Mouse (Mus musculus) stomach, postnatal 0 days (tissue): ENCODE measurements around the gene Mixl1. TPM values are rescaled to one million over a fixed set of nuclear protein-coding genes. Genes with fewer than 3 reads are reported as not detected.

ENCODE experiments used
- ATAC-seq: fragments of 200-750 bp; cut with Nextera tagmentation; 2 replicates; pipeline ENCODE4 v1.8.0; 2017; ENCODE audit not compliant: low FRiP score, low TSS enrichment
- DNase-seq: peaks from one replicate; pipeline ENCODE4 v3.0.0-alpha.2; 2016; ENCODE audit warnings: low spot score
- H3K27ac ChIP-seq: fragments of 300-500 bp; sonication (generic); replicated peaks from 2 replicates; pipeline ENCODE4 v1.5.1; 2014; ENCODE audit warnings: mild to moderate bottlenecking, control low read depth
- H3K27me3 ChIP-seq: fragments of 300-500 bp; sonication (generic); 2 replicates; pipeline ENCODE4 v1.6.1; 2014; ENCODE audit warnings: low read length; ENCODE audit not compliant: control insufficient read depth, insufficient read depth
- H3K36me3 ChIP-seq: fragments of 300-500 bp; sonication (generic); 2 replicates; pipeline ENCODE4 v1.6.1; 2014; ENCODE audit warnings: low read length, mixed read lengths; ENCODE audit not compliant: control insufficient read depth, insufficient read depth
- H3K4me1 ChIP-seq: fragments of 300-500 bp; sonication (generic); replicated peaks from 2 replicates; pipeline ENCODE4 v1.6.1; 2014; ENCODE audit warnings: antibody characterized with exemption; ENCODE audit not compliant: control insufficient read depth, insufficient read depth
- H3K4me2 ChIP-seq: fragments of 300-500 bp; sonication (generic); replicated peaks from 2 replicates; pipeline ENCODE4 v1.6.1; 2014; ENCODE audit warnings: low read depth, mild to moderate bottlenecking, control low read depth, moderate library complexity
- H3K4me3 ChIP-seq: fragments of 300-500 bp; sonication (generic); 2 replicates; pipeline ENCODE4 v1.5.1; 2014; ENCODE audit warnings: low read depth, low read length, control low read depth
- H3K9ac ChIP-seq: fragments of 300-500 bp; sonication (generic); 2 replicates; pipeline ENCODE4 v1.6.1; 2014; ENCODE audit warnings: mild to moderate bottlenecking, low read length, control low read depth, mixed read lengths
- H3K9me3 ChIP-seq: fragments of 300-500 bp; sonication (generic); 2 replicates; pipeline ENCODE4 v1.6.1; 2016; ENCODE audit warnings: low read length; ENCODE audit not compliant: control insufficient read depth
- CTCF ChIP-seq: IDR thresholded peaks from 2 replicates; pipeline ENCODE4 v1.5.1; 2016; ENCODE audit warnings: antibody characterized with exemption, low read depth, mild to moderate bottlenecking, moderate library complexity
- EP300 ChIP-seq: optimal IDR thresholded peaks from 2 replicates; pipeline ENCODE3; 2016; ENCODE audit warnings: antibody characterized with exemption
- WGBS: fragments of 180-500 bp; shearing (Covaris S2); extraction: QIAGEN DNeasy Blood & Tissue Kit; methylation state at CpG from one replicate; pipeline ENCODE4 v1.1.7; 2014; 5-methylcytosine and 5-hydroxymethylcytosine counted together
- polyA plus RNA-seq: library from polyadenylated mRNA; unstranded; fragments of >200 nt; fragmentation: Nextera tagmentation; extraction: Ambion mirVana; gene quantifications from 2 replicates; pipeline ENCODE4 v1.2.1, GENCODE M21; 2015

Gene Mixl1
- polyA plus RNA-seq, 1 experiment from 2014 or later, result 0.04 TPM

- H3K27me3 ChIP-seq, result no peaks in the 10 kb centered on the region
- ATAC-seq (no peak), DNase-seq (no peak)
- H3K4me3 ChIP-seq, result no peak overlapping the region
- no peak overlapping the region for H3K4me2 ChIP-seq
- H3K4me1 ChIP-seq, result no peaks in the 10 kb centered on the region
- H3K9me3 ChIP-seq, result no peaks in the 10 kb centered on the region
- no peaks in the 10 kb centered on the region for H3K36me3 ChIP-seq
- WGBS, result 47% methylated on average over 3 of the region's 3 CpGs
- H3K9ac ChIP-seq, result no peak overlapping the region
- no peak overlapping the region for H3K27ac ChIP-seq
- TF ChIP-seq CTCF (no peak), EP300 (no peak)
Measured at GRCm38 (mm10) chr1:180707368-180707767, 10.5 kb upstream of the Mixl1 start.

DNA sequence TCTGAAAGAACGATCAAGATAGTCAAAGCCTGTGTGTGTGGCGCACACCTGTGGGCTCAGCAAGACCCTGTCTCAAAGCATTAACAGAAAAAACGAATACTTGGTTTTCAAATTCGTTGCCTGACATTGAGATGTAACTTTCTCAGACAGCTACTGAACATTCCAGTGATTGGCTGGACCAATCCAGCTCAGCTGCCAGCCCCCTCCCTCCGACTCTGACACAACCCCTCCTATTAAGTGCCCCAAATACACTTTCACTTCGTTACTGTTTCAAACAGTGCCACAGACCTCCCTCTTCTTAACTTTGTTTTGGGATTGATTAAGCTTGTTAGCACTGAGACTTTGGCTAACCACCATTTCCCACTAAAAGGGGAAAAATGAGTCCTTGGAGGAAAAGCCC, 6.6 kb upstream of the Mixl1 start:
- H3K4me1 ChIP-seq, result no peaks in the 10 kb centered on the region
- H3K9me3 ChIP-seq, result no peaks in the 10 kb centered on the region
- ATAC-seq (no peak), DNase-seq (no peak)
- H3K36me3 ChIP-seq, result no peaks in the 10 kb centered on the region
- 31% methylated on average over 6 of the region's 6 CpGs for WGBS
- H3K4me3 ChIP-seq, result 0 out of 2 replicates have a peak overlapping the region, but pooled peaks have one; percentile 10
- no peaks in the 10 kb centered on the region for H3K27me3 ChIP-seq
- no peak overlapping the region for H3K27ac ChIP-seq
- no peak overlapping the region for H3K9ac ChIP-seq
- no peak for TF ChIP-seq EP300
- no peak for TF ChIP-seq CTCF
- no peak overlapping the region; the same call in 1 of the 2 replicates for H3K4me2 ChIP-seq

GRCm38 (mm10) chr1:180698063-180698462, 1.2 kb upstream of the Mixl1 start:
- 71% methylated on average over 5 of the region's 5 CpGs for WGBS
- Histone ChIP-seq H3K36me3 (no peaks in the 10 kb centered on the region), H3K4me3 (no peak overlapping the region), H3K9me3 (no peaks in the 10 kb centered on the region), H3K9ac (no peak overlapping the region), H3K4me2 (no peak overlapping the region), H3K27me3 (peaks cover 5% of the 10 kb centered on the region; the same call in 1 of the 2 replicates), H3K27ac (no peak overlapping the region), H3K4me1 (0 out of 2 replicates have a peak, but pooled peaks cover 3% of the 10 kb centered on the region)
- ATAC-seq (no peak), DNase-seq (no peak)
- TF ChIP-seq EP300, result no peak
- TF ChIP-seq CTCF, result no peak

DNA sequence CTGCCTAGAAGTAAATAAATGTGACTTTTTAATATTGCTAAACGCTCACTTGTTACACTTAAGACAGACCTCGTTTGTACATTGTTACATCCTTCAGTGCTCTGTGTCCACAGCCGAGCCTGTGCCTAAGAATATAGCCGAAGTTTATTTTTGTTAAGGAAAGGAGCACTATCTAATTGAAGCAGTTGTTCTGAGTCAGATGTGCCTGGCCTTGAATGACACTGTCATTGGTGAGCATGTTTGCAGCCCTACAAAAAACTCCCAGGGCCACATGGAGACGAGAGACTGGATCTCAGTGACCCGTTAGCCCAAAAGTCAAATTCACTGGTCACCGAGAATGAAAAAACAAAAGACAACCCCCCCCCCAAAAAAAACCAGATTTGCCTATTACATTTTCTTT, 5.5 kb downstream of the Mixl1 start:
- Histone ChIP-seq H3K9ac (no peak overlapping the region), H3K4me3 (no peak overlapping the region), H3K4me1 (no peaks in the 10 kb centered on the region), H3K9me3 (no peaks in the 10 kb centered on the region), H3K27me3 (no peaks in the 10 kb centered on the region), H3K36me3 (0 out of 2 replicates have a peak, but pooled peaks cover 2% of the 10 kb centered on the region), H3K4me2 (no peak overlapping the region), H3K27ac (no peak overlapping the region)
- ATAC-seq (no peak), DNase-seq (no peak)
- TF ChIP-seq CTCF (no peak), EP300 (no peak)
- 88% methylated on average over 7 of the region's 7 CpGs for WGBS

Other genes starting within 250 kb of the Mixl1 start
- 3.5 and 4.3 TPM in 2 replicates for gene Stum, start 213.5 kb downstream of the Mixl1 start, polyA plus RNA-seq
- 31.3 and 31.9 TPM in 2 replicates for gene Parp1, start 128.1 kb downstream of the Mixl1 start, polyA plus RNA-seq
- gene Lin9, start 55.9 kb downstream of the Mixl1 start, polyA plus RNA-seq, result 5.5 and 6.4 TPM in 2 replicates
- 16.6 and 16.7 TPM in 2 replicates for gene Acbd3, start 29.0 kb upstream of the Mixl1 start, polyA plus RNA-seq
- 1,633 and 1,693 TPM in 2 replicates for gene H3f3a, start 116.9 kb upstream of the Mixl1 start, polyA plus RNA-seq
- 18.8 and 20.0 TPM in 2 replicates for gene Sde2, start 154.1 kb upstream of the Mixl1 start, polyA plus RNA-seq
- 0.13 and 0.15 TPM in 2 replicates for gene Lefty2, start 196.1 kb upstream of the Mixl1 start, polyA plus RNA-seq
- 62.6 and 63.7 TPM in 2 replicates for gene Pycr2, start 207.3 kb upstream of the Mixl1 start, polyA plus RNA-seq
- 6.1 TPM in 2 replicates for gene Lefty1, start 238.0 kb upstream of the Mixl1 start, polyA plus RNA-seq
- 35.2 and 36.7 TPM in 2 replicates for gene Tmem63a, start 245.3 kb upstream of the Mixl1 start, polyA plus RNA-seq